Mouse (Mus musculus) frontal cortex, adult 2 months (tissue): Measurements from ENCODE around the gene Serpina3i. TPM values are rescaled to one million over a fixed set of nuclear protein-coding genes. Genes with fewer than 3 reads are reported as not detected.
A peak's percentile ranks its signal among the peaks of the same experiment; 100 is the strongest.
"Not testable (repeated sequence)": the region's sequence is repeated elsewhere in the genome, so short reads cannot be mapped to it uniquely, and the experiment has no call there.

ENCODE experiments used
- DNase-seq, 2 experiments: peaks; one replicate each; pipeline ENCODE4 v3.0.0; 2022; ENCODE audit warnings: low spot score in 1 of 2; ENCODE audit errors: extremely low spot score in 1 of 2
- polyA plus RNA-seq: library from polyadenylated mRNA; depleted of rRNA; stranded (reverse); fragments of >200 nt; gene quantifications from 2 replicates; pipeline ENCODE4 v1.2.3, GENCODE M21; 2012; rRNA removed

Serpina3i gene
- not detected in 2 replicates for polyA plus RNA-seq

- DNase-seq: no peak
These were observed at the start of gene Serpina3i for GRCm38 (mm10) chr12:104262863-104263262. Serpina3i (plus strand) TSS chr12:104263122.

DNA sequence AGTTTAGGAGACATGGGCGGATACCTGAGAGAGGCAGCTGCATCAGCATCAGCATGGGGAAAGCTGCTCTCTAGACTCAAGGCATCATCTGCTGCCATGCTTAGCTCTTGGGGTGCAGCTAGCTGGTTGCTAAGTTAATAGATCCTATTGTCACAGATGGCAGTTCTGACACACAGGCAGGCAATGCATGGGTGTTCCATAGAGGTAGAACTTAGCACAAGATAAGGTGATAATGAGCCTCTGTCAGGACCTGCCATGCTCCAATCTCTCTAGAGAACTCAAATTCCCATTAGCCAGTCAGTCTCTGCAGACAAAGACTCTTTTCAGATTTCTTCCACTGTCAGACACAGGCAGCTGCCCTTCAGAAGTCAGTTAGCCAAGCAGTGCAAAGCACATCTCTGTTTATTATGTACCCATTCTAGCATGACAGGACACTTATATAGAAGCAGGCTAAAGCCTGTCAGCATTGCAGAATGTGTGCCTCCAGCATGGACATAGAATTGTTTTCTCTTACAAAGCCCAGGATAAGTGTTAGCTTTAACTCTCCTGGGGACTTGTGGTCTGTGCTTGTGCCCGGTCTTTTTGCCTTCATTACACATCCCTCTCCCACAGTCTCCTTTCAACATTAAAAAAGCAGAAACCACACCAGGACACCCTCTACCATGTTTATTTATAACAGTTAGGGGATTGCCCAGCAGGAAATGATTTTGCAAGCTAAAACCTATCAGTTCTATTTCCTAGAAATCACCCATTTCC is 49.1 kb upstream of the Serpina3i start:
- DNase-seq: no peak

- DNase-seq: no peak
These were observed 48.5 kb upstream of the Serpina3i start, which contains the start of gene Serpina3f for GRCm38 (mm10) chr12:104214445-104214753. Serpina3f (plus strand) TSS chr12:104214544.

DNA sequence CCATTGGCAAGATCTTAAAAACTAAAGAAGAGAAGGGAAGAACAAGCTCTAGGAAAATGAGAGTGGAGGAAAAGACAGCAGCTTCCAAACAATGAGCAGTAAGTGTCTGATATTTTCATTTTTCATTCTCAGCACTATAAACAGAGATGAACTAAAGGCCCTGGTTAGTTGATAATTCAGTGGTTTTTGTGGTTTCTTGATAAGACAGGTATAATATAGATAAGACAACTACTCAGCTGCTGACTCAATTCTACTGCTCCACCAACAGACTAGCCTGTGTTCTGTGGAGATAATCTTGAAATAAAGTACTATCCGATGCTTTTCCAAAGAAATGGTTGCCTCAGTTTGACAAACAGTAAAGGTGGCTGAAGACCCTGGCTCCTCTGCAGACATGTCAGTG is 47.7 kb upstream of the Serpina3i start:
- no peak for DNase-seq

GRCm38 (mm10) chr12:104221616-104222015 is 41.3 kb upstream of the Serpina3i start:
- no peak for DNase-seq

DNA sequence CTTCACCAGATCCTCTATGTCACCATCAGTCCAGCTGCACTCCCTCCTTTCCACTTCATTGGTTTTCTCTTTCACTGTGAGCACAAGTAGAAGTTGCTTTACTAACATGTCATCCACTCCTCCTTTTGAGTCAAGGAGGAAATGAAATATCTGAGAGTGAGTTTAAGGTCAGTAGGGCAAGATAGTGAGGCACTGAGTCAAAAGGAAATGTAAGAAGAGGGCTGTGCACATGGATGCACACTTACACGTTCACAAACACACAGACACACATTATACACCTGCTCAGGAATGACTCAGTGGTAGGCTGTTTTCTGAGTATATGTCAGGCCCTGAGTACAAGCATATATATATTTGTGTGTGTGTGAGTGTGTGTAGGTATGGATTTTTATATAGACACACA is 39.2 kb upstream of the Serpina3i start:
- DNase-seq: no peak

- no peak for DNase-seq
These were observed 38.2 kb upstream of the Serpina3i start for GRCm38 (mm10) chr12:104224598-104225300.

GRCm38 (mm10) chr12:104230762-104231161 is 32.2 kb upstream of the Serpina3i start:
- DNase-seq: no peak

GRCm38 (mm10) chr12:104235915-104236314 is 27.0 kb upstream of the Serpina3i start, which contains the start of gene Serpina3g:
Serpina3g (plus strand) TSS chr12:104236245.
- no peak for DNase-seq

DNA sequence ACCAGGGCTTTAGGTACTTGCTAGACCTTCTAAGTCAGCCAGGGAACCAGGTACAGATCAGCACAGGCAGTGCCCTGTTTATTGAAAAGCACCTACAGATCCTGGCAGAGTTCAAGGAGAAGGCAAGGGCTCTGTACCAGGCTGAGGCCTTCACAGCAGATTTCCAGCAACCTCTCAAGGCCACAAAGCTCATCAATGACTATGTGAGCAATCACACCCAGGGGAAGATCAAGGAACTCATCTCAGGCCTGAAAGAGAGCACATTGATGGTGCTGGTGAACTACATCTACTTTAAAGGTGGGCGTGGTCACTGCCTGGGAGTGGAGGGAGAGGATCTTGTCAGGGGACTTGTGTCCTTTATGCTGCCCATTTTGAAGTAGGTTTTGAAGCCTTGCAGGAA is 24.9 kb upstream of the Serpina3i start:
- not testable (repeated sequence) for DNase-seq

GRCm38 (mm10) chr12:104243307-104243706 is 19.6 kb upstream of the Serpina3i start:
- no peak for DNase-seq

GRCm38 (mm10) chr12:104245092-104245491 is 17.8 kb upstream of the Serpina3i start:
- DNase-seq: peak in 1 of 2 experiments; percentile 45

DNA sequence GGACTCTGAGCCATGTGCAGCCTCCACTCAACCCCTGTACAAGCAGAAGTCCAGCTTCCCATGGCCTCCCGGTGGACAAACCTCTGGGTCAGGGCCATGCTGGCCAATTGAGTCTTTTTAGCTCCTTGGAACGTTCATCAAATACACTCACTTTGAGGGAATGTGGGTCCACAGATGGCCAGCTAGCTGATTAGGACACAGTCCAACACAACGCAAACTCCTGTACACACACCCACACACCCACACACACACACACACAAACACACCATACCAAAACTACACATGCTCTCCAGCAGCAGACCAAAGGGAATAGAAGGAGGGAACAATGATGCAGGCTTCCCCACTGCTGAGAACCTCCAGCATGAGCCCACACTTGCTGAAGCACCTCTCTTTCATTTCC is 17.3 kb upstream of the Serpina3i start:
- peak in 1 of 2 experiments; percentile 36 for DNase-seq

DNA sequence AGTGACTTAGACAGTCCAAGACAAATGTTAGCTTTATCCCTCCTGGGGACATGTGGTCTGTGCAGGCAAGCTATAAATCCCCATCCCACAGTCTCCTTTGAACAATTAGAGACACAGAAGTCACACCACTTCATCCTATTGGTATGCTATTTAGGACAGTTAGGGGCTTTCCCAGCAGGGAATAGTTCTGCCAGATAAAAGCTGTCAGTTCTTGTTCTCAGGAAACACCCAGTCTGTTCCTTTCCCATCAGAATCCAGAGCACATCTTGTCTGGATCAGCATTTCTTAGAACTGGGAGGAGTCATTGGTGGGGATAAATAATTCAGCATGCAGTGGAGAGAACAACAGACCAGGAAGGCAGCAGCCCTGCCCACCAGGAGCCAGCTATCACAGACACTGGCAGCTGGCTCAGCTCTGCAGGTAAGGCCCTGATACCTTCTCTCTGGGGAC is 15.3 kb upstream of the Serpina3i start:
- no peak for DNase-seq

DNA sequence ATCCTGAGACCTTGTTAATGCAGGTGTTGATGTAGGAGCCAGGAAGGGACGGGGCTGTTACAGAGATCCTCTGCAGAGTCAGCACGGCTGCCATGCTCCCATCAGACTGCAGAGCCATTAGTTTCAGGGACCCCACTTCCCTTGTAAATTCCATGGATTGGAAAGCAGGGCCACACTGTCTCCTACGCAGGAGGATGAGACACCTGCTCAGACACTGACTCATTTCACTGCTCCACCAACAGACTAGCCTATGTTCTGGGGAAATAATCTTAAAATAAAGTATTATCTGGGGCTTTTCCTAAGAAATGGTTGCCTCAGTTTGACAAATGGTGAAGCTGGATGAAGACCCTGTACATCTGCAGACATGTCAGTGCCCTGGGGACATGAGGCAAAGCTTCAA is 14.7 kb upstream of the Serpina3i start:
- DNase-seq: peak in 1 of 2 experiments; percentile 12

DNA sequence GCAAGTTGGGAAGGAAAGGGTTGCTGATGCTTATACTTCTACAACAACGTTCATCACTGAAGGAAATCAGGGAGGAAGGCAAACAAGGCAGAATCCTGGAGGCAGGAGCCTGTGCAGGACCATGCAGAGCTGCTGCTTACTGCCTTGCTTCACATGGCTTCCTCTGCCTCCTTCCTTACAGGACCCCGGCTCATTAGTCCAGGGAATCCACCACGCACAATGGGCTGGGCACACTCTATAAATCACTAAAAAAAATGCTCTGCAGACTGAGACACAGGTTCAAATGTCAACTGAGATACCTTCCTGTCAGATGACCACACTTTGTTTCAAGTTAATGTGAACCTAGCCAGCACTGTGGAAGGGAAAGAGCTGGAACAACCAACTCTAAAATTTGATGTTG is 1.9 kb upstream of the Serpina3i start:
- DNase-seq: no peak

DNA sequence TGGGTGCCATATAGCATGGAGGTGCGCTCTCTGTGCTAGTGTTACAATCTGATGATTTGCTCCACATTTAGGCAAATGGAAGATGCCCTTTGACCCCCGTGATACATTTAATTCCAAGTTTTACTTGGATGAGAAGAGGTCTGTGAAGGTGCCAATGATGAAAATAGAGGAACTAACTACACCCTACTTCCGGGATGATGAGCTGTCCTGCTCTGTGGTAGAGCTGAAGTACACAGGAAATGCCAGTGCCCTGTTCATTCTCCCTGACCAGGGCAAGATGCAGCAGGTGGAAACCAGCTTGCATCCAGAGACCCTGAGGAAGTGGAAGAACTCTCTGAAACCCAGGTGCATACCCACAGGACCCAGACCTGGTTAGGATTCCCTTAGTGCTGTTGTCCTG is 3.5 kb downstream of the Serpina3i start:
- DNase-seq: no peak

DNA sequence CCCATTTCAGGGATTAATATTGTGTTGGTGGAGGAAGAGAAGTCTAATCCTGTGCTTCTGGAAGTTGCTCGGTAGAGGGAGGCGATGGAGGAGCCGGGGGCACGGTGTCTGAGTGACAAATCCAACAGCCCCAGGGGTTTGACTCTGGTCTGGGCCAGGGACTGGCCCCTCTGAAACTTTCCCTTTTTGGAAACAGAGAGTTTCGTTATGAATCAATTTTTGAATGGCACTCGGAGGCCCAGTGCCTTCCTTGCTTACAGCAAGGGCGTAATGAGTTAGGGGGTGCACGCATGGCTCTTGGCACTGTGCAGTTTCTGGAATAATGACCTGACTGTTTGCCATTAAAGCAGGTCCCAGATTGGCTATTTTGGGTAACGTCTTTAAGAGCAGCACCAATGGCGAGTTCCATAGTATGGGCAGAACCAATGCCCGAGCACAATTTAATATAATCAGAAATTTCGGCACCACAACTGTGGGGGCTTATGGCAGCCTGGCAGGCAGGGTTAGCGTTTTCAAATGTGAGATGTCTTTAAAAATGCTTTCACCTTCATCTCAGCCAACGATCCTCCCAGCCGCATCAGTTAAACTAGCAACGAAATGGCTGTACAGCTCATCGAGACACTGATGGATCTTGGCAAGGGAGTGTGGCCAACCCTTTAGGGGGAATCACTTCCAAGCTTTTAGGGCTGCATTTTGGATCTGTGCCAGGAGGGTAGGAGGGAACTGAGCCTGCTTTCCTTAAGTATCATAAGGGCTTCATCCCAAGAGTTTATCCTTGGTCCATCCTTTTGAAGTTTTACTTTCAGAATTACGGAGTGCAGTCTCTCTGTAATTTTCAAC is 15.5 kb downstream of the Serpina3i start:
- DNase-seq: no peak

DNA sequence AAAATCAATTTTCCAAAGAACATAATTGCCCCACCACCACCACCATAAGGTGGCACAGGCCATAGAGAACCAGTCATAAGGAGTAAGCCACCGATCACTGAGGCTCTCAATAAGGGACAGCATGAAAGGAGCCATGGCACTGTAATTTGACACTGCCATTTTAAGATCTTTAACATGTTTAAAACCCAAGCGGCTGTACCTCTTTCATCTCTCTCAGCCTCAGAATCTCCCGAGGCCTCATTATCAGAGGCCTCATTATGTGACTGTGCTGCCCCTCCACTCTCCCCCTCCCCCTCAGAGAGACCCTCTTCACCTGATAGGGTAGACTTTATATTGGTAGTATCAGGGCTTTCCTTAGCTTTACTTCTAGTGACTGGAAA is 16.1 kb downstream of the Serpina3i start:
- no peak for DNase-seq

DNA sequence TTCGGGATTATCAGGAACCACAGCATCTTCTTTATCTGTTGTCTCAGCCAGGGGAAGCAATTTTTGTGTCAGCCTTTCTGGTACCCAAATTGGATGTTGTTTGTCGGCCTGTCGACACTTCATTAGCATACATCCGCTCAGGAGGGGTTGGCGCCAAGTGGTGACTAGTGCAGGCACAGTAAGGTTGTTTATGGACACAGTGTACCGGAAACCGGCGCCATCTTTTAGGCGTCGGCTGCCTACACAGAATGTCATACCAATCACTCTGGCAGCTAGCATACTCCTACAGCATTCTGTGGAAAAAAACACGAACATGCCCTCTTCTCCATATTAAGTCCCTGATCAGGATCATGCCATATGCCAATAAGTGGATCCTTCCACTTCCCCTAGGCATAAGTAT is 20.5 kb downstream of the Serpina3i start:
- no peak for DNase-seq

- no peak for DNase-seq
These were observed 25.4 kb downstream of the Serpina3i start for GRCm38 (mm10) chr12:104288336-104288735.
